Mouse (Mus musculus) cerebellum, adult 2 months (tissue): ENCODE data around the gene Krtap1-3.

Experiments
- CTCF ChIP-seq: fragments of 200-500 bp; IDR thresholded peaks from 2 replicates; pipeline ENCODE4 v1.5.1; 2011; ENCODE audit warnings: low read depth, mild to moderate bottlenecking, control low read depth, low read length, moderate library complexity, borderline replicate concordance; ENCODE audit not compliant: insufficient read depth
- POLR2A ChIP-seq: fragments of 200-500 bp; IDR thresholded peaks from 2 replicates; pipeline ENCODE4 v1.6.1; 2011; ENCODE audit warnings: low read length, control low read depth, borderline replicate concordance; ENCODE audit not compliant: insufficient read depth

DNA sequence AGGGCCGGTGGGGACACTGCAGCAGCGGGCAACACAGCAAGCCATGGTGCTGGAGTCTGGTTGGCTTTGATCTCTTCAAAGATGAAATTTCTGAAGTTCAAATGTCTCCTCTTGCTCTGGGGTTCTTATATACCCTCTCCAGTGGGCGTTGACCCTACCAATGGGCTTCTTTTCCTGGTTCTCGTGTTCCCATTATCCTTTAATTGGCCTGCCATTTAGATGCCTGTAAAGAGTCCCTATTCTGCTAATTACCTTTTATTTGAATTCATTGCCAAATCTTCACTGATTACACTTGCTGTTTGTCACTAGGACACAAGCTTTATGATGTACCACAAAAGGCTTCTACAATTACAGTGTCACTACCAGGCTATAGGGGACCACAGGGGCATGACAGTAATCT, 40.4 kb downstream of the Krtap1-3 start, which contains the start of gene Krtap3-3:
- TF ChIP-seq CTCF: no peak
- TF ChIP-seq POLR2A: no peak
